Mouse (Mus musculus) bone marrow macrophage, adult 2 months (primary cell): Measurements from ENCODE around the gene Id4.

Experiments
- CTCF ChIP-seq: IDR thresholded peaks from 2 replicates; pipeline ENCODE4 v1.5.1; 2012; ENCODE audit warnings: low read depth, mild to moderate bottlenecking, low read length, moderate library complexity
- POLR2A ChIP-seq: IDR thresholded peaks from 2 replicates; pipeline ENCODE4 v1.6.1; 2012; ENCODE audit warnings: mild to moderate bottlenecking, low read depth, low read length, borderline replicate concordance

GRCm38 (mm10) chr13:48255026-48255425, 6.0 kb upstream of the Id4 start:
- no peak for TF ChIP-seq POLR2A
- TF ChIP-seq CTCF, result no peak
